Mouse (Mus musculus) gonadal fat pad, adult 2 months (tissue): ENCODE measurements around the gene Skap1. TPM values are rescaled to one million over a fixed set of nuclear protein-coding genes. Genes with fewer than 3 reads are reported as not detected.
"Not testable (repeated sequence)": the region's sequence is repeated elsewhere in the genome, so short reads cannot be mapped to it uniquely, and the experiment has no call there.

ENCODE experiments used
- DNase-seq: peaks from one replicate; pipeline ENCODE4 v3.0.0-alpha.2; 2012; ENCODE audit warnings: low read depth
- polyA plus RNA-seq: library from polyadenylated mRNA; depleted of rRNA; stranded (reverse); fragments of >200 nt; gene quantifications from 2 replicates; pipeline ENCODE4 v1.2.3, GENCODE M21; 2012

Gene Skap1
- polyA plus RNA-seq, 1 experiment: 11.0 TPM

DNA sequence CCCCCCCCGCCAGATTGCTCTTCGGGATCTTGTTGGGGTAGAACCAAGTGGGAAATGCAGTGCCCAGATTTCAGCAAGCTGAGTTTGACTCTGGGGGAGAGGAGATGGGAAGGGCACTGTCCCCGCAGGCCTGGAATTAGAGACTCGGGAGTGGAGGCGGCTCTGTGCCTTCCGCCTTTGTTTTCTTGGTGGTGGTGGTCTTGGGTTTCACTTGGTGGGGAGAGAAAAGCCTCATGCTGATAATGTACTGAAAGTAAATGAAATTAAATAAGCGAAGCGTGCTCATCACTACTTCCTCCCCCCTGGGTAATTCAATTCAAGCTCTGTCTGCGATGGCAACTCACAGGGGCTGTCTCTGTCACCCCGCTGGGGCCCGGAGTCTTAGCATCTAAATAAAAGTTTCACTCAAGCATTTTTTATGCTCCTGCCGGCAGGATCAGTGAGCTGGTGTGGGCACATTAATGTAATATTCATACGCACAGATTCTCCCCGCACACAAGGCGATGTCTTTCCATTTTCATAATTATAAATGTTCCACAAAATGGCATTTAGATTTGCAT lies 231.9 kb downstream of the Skap1 start:
- DNase-seq: no peak

DNA sequence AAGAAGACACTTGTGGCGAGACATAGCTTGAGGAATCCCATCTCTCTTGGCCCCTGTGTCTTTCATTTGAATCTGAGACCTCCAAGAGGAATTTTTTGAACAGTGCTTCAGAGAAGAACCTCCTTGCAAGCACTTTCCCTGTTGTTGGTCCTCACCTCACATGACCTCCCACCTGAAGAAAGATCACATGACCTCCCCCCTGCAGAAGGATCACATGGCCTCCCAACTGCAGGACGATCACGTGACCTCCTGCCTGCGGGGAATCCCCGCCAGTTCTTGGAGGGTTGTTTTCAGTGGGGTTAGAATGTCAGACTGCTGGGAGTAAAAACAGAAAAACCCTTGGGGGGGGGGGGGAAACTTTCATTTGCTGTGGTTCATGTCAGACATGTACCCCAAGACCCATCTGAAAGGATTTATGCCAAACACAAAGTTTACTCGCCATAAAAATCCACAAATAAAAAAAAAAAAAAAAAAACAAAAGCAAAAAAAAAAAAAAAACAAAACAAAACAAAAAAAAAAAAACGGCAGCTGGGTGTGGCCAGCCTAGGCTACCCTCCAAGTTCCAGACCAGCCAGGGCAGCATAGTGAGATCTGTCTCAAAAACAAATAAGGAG lies 232.6 kb downstream of the Skap1 start:
- no peak for DNase-seq

DNA sequence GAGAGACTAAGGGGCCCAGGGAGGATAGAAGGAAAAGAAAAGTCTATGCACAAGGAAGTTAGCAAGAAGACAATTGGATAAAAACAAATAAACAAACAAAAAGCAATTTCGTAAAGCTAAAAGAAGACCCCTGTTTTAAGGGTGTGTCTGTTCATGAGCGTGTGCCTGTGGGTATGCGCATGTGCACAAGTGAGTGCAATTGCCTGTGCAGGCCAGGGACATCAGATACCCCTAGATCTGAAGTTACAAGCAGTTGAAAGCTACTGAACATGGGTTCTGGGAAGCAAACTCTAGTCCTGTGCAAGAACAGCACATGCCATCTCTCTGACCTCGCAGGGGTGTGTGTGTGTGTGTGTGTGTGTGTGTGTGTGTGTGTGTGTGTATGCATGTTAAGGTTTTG lies 233.1 kb downstream of the Skap1 start:
- no peak for DNase-seq

DNA sequence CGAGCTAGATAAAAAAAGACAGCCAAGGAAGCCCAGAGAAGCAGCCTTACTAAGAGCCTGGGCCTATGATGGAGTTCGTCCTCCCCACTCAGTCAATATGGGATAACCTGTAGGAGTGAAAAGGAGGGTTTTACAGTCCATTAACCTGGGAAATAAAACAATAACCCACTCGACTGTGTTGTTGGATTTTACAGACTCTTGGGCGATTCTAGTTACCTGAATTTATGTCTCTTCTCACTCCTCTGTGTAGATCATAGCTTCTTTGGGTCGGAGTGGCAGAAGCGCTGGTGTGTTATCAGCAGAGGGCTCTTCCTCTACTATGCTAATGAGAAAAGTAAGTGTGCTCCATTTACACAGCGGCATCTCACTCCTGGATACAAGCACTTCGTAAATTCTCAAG lies 239.4 kb downstream of the Skap1 start:
- DNase-seq: no peak

DNA sequence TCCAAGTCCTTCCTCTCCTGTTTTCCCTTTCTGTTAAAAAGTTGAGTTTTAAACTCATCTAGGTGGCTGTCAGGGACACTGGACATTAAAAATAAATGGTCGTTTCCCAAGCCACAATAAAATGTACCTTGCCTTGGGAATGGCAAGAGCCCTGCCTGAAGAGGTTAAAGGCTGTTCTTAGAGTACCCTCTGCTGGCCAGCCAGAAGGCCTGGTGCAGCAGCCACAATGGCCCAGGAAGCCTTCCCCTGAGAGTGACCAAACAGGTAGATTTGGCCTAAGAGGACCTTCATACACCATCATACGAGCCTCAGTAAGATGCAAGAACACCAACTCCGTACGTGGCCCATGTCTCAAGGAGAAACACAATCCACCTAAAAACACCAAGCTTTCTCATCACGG lies 246.9 kb downstream of the Skap1 start:
- DNase-seq: no peak

DNA sequence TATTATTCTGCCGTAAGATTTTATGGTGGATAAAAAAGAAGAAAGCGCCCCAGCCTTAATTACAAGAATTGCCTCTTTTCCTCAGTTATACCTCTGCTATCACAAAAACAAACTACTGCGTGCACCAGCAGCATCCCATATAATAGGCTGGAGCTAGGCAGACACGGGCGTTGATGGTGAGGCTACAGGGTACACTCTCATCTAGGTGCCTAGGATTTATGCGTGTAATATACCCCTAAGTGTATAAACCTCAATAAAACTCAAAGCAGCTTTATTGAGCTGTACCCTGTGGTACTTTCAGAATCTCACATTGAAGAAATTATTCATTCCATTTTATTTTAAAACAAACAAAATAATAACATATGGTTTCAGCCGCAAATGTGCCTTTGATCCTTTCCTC lies 247.3 kb downstream of the Skap1 start:
- no peak for DNase-seq

DNA sequence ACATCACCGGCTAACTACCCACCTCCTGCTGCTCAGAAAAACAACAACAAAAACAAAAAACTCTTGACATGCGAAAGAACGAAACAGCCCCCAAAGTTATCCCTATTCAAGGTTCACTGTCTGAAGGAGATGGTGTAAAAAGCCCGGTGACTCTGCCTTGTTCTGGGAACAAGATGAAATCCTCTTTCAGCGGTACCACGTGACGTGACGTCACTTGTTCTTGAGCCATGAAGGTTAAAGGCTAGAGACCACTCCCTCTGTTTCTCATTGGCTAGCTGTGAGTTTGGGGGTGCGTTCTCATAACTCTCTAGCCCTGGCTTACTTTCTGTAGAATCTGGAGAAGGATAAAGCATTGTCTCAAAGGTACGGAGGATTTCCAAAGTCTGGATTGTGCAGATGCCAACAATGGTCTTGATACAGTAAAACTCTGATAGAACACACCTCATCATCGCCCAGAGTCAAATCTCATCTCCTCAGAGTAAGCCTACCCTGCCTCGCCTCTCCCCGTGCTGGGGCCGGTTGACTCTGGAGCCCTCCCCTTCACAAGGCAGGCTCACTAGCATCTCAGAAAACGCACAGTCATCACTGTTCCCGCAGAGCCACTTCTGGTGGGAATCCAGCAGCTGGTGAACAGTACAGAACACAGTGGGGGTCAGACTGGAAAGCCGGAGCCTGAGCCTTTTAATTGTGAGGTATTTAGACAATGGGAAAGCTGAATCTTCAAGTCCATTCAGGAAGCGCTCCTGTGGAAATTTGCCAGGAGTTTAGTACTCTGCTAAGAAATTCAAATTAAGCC lies 249.0 kb downstream of the Skap1 start:
- DNase-seq: no peak

DNA sequence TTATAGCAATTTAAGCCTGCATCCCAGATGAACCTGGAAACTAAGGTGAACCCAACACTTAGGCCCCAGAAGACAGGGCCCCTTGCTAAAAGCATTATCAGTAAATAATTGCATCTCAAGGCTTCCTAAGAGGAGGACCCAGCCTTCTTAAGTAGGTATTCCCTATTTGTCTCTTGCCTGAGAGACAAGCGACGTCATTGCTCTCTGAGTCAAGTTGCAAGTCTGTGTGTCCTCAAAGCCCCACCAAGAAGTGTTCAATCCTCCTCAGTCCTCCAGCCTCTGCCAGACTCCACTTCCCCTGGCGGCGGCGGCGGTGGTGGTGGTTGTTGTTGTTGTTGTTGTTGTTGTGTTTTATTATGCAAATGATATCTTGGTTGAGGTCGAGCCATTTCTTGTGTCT lies 249.6 kb downstream of the Skap1 start:
- no peak for DNase-seq

DNA sequence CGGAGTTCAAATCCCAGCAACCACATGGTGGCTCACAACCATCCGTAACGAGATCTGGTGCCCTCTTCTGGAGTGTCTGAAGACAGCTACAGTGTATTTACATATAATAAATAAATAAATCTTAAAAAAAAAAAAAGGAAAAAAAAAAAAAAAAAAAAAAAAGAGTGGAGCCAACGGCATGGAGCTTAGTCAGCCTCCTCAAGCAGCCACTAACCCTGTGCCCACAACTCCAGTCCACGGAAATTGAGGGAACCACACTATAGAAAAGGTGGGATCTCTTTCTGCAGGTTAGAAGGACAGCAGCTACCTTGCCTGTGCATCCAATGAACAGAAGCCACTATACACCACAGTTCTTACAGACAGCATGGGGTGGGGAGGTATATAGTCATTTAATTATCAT lies 250.8 kb downstream of the Skap1 start:
- not testable (repeated sequence) for DNase-seq

DNA sequence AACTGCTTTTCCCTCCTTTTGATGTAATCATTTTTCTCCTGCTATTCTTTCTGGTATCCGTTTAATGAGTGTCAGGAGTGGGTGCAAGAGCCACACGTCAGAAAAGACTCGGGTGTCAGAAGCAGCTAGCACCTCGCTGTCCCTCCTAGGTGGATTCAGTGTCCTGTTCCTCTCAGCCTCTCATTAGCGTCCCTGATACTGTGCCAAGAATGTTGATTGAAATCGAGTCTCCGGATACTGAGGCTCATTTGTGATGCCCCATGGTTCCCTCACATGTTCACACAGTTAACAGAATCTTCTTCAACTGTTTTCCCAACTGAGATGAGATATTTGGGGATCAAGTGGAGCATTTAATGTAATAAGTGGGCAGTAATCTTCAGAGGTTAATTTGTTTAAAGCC lies 254.2 kb downstream of the Skap1 start:
- no peak for DNase-seq

DNA sequence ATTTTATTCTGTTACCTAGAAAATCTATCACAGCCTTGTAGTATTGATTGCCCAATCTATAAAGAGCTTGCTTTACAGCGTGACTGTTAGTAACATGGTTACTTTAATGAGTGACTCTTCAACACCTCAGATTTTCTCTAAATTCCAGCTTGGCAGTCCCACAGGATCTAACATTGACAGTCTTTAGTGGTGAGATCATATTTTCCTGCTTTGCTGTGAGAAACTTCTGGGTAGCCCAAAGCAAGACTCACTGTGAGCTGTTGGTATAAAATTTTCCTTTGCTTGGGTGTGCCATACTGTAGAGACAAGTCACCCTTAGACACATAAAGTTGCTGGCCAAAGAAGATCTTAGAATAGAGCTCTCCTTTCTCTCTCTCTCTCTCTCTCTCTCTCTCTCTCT lies 261.4 kb downstream of the Skap1 start:
- DNase-seq: no peak

DNA sequence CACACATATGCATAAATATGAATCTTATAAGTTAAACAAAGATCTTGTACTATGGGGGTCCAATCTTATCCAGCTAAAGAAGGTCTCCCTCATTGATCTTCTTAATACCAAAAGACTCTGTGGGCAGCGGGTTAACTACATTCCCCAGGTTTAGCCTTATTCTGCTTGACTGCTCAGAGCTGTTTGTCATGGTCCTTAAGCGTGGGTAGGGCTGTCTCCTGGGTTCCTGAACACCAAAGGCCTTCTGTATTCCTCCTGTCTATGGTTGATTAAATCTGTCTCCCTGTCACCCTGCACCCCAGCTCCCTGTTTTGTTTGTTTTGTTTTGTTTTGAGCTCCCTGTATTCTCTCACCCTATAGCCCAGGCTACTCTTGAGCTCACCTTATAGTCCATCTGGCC lies 264.2 kb downstream of the Skap1 start:
- no peak for DNase-seq

DNA sequence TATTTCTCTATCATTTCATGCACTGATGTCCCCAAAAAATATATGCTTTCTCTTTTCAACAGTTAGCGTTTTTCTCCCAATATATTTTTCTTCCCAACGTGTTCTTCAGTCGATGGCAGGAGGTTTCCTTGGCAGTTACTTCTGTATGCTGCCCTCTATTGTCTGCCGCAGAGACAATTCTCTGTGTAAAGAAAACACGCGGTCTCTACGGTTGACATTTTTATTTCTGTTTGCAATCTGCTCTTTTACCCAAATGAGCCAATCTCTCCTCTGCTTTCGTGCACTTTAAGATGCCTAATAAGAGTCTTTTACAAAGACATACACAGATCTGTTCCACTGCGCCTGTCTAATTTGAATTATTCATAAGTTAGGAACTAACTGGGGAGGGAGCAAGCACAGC lies 265.1 kb downstream of the Skap1 start:
- DNase-seq: no peak

DNA sequence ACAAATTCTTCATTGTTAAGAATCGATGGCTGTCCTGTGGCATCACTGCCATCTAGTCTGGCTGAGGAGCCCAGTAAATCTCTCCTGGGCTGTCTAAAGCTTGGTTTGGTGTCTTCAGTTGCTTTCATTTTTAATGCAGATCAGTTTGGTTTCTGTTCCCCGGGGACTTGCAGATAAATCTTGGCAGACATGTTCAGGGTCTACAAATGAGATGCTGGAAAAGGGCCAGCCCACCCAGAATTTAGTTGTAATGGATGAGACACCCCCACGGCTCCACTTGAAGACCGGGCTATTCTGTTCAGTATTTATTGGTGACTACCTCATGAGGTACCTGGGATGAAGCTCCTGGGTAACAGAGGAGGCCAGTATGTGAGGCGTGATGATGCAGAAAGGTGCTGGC lies 265.9 kb downstream of the Skap1 start:
- DNase-seq: no peak

DNA sequence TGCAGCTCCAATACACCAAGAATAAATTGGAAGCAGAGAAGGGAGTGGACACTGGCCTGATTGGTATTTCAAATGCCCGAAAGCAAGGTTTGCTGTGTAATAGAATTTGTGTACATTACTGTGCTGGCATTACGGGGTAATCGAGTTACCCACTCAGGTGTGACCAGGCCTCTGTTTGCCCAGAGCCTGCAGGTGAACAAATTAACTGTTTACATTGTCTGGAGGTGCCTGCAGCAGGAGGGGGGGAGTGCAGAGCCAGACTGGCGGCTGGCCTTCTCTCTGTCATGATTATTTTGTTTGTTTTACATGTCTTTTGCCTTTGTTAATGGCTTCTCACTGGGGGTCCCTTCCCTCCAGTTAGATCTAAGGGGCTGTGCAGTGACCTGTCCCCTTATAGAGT lies 268.3 kb downstream of the Skap1 start:
- DNase-seq: no peak

DNA sequence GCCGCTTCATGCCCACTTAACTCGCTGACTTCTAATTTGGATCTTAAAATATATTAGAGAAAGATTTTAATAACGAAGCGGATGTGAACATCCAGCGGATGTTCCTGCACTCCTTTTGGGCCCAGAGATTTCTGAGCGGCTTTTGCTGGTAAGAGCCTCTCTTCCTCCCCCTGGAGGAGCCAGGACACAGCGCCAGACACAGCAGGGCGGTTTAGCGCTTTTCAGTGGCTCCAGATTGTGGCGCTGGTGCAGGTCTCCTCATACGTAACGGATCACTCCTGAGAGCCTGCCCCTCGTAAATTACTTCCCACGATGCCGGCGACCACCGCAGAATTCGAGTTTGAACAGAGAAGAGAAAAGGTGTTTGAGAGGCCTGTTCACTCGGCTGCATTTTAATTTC lies 271.5 kb downstream of the Skap1 start:
- no peak for DNase-seq

DNA sequence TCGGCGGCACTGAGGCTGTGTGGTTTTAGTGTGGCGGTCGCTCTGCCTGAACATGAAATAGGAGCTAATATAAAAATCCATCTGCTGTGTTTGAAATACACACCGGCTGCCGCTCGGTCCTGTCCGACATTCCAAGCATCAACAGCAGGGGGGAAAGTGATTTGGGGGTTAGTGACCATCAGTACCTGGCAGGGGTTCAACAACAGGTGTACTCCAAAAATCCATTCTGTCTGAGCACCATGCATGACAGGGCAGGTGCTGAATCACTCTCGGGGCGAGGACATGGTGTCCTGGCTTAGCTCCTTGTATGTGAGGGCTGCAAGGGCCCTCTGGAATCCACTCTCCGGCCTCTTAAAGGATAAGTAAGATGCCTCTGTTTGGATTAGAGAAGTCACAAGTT lies 272.0 kb downstream of the Skap1 start:
- DNase-seq: no peak

DNA sequence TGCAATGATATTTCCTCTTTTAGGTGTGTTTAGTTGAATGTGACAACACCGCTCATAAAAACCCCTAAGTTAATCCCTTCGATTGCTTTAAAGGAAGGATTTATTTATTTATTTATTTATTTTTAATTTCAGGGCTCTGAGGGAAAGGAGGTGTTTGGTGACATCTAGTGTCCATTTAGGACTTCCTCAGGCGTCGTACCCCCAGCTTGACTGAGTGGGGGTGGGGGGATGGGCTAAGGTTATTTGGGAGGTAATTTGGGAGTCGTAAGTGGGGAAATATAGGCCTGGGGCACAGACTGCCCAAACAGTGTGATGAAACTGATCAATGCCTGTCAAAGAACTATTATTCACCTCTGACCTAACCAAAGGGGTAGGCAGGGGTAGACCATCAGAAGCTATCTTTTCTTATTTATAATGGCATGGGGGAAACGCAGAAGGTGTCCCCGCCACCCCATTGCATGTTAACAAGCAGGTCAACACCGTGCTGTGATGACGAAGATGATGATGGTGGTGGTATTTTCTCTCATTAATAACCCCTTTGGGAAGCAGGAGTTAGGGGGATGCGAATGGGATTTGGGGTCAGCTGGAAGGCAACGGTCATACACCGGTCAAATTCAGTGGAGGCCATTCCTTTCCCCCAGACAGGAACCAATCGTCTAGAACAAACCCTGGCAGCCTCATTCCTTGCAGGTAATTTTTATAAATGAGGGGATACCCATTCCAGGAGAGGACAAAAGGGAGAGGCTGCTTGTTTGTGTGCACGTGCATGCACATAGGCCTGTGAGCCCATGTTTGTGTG lies 273.5 kb downstream of the Skap1 start:
- no peak for DNase-seq

DNA sequence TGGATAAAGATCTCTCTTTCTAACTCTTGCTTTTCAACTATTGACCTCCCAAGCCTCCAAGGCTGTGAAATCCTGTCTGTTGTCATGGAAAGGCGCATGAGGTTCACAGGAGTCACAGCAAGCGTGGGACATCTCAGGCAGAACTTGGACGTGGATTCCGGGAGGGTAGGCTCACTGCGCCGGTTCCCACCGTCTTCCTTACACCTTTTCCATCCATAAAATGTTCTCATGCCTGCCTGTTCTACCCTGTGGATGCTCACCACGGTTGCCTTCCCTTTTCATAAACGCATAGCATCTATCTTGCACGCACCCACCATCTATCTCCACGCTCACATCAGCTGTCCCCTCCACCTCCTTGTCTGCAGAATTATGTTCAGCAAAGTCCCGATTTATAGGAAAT lies 276.4 kb downstream of the Skap1 start:
- DNase-seq: no peak

DNA sequence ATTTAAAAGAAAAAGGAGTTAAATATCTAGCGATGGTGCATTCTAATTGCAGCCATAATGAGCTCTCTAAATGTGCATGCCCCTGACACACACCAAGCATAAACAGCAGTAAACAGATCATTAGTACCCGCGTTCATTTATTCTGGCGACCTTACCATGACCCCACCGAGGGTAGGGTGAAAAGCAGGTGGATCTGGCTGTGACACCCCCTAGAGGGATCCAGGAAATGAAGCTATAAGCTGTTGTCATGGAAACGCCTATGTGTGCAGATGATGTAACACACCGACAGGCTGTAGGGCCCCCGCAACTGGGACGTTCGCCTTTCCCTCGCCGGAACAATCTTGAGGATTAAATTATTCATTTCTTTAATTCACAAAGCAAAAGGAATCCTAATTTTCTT lies 277.6 kb downstream of the Skap1 start:
- DNase-seq: no peak

DNA sequence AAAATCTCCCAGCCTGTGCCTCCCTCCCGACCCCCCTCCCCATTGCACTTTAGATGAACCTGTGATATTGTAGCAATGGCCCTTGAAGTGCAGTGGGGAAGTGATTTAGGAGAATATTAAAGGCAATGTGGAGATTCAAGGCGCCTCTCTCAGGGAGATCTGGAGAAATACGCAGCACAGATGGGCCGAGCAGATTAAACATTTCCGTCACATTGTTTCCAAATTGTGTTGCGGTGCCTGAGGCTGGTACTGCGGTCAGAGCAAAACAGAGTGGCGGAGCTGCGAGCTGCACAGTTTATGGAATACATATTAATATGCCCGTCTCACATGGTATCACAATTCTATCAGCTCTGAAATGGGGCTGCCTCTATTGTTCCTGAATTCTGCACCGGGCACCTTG lies 278.6 kb downstream of the Skap1 start:
- no peak for DNase-seq

DNA sequence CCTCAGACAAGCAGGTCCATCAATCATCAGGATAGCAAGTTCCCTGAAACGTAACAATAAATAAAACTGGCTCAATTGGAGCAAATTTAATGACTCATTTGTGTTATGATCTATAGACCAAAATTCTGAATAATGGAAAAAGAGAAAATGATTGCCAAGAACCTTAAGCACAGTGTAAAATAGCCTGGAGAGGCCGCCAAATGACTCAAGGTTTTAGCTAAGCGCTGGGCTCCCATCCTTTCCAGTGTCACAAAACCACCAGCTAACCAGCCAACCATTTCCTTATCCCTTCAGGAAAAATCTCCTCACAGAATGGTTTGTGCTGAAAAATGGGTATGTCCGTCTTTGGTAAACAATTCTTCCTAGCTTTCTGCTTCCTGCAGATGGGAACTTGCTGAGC lies 279.5 kb downstream of the Skap1 start:
- no peak for DNase-seq

DNA sequence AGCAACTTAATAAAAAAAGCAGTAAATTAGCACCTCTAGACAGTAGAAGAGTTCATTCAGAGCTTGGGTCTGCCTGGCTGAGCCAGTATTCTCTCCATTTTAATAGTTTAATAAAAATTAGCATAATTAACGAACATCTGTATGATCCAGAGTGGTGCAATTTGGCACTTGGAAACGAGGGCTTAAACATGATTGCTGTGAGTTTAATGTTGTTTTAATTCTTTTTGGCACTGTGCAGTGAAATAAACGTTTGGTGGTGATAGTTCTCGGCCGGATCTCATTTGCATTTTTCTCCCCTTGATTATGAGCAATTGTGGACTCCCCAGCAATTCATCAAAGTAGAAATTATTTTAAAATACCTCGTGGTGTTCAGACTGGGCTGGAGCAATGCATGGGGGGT lies 282.3 kb downstream of the Skap1 start:
- DNase-seq: no peak
